Mouse (Mus musculus) kidney, adult 2 months (tissue): ENCODE results near the gene C330007P06Rik.

ENCODE experiments used
- CTCF ChIP-seq: fragments of 200-500 bp; conservative IDR thresholded peaks from 2 replicates; pipeline ENCODE4 v1.5.1; 2011; ENCODE audit warnings: low read depth, mild to moderate bottlenecking, control low read depth, low read length, moderate library complexity, mixed read lengths; ENCODE audit not compliant: insufficient read depth, insufficient read length
- POLR2A ChIP-seq: fragments of 200-500 bp; IDR thresholded peaks from one replicate; pipeline ENCODE4 v1.6.1; 2011; ENCODE audit warnings: low read depth, low read length, control low read depth

- TF ChIP-seq CTCF: peak; percentile 30
- no peak for TF ChIP-seq POLR2A
Observed at GRCm38 (mm10) chrX:36884719-36885118, 10.8 kb upstream of the C330007P06Rik start.
